Mouse (Mus musculus): ENCODE measurements around the gene Tlx1.
A peak's percentile ranks its signal among the peaks of the same experiment; 100 is the strongest.

The Tlx1 gene

DNA sequence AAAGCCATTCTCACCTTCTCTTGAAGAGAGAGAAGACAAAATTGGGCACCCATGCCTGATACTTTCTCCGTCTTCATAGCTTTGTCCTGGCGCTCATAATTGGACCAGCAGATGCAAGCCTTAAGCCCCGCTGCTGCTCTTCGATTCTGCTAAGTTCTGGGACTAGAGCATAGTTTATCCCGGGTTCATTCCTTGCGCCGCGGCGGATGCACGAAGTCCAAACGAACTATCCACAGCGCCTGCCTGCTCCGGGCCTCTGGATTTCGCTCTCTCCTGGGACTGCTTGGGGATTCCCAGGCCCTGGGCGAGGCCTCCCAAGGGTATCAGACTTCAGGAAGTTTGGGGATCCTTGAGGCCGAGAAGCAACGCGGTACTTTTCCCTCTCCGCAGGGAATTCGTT, 8.4 kb downstream of the Tlx1 start:
- no peak for DNase-seq

DNA sequence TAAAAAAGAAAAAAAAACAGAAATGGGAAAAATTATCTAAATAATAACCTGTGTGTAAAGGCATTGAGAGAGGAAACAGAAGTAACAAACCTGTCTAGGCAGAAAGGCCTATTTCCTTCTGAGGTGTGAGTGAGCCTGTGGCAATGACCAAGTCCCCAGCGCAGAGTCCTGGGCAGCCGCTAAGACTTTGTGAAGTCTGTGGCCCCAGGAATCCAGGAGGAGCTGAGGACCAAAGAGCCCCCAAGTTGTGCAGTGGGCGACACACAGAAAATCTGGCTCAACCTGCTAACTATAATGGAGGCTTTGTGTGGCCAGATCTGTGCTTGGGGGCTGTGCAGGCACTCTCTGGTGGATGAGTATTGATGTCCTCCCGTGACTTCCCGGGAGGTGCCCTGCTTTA, 9.0 kb downstream of the Tlx1 start:
- DNase-seq, result no peak

- DNase-seq, result no peak
Observed at GRCm38 (mm10) chr19:45159991-45160390, 9.5 kb downstream of the Tlx1 start.

GRCm38 (mm10) chr19:45160523-45160922, 10.0 kb downstream of the Tlx1 start:
- no peak for DNase-seq

DNA sequence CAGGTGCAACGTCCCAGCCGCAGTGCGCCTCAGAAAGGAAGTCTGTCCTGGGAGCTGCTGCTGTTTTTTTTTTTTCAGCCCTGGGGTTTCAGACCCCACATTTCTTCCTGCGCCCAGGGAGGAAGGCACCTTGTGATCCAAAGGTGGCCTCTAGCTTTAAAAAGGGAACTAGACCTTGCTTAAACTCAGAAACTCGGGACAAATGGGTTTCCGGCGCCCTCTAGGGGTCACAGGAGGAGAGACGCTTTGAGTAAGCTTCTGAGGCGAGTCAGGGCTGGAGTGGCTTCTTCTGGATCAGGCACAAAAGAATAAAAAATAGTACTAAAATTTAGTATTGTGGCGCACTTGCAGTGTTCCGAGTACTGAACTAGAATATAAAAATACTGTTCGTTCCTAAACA, 10.6 kb downstream of the Tlx1 start:
- DNase-seq, result peak; percentile 75

DNA sequence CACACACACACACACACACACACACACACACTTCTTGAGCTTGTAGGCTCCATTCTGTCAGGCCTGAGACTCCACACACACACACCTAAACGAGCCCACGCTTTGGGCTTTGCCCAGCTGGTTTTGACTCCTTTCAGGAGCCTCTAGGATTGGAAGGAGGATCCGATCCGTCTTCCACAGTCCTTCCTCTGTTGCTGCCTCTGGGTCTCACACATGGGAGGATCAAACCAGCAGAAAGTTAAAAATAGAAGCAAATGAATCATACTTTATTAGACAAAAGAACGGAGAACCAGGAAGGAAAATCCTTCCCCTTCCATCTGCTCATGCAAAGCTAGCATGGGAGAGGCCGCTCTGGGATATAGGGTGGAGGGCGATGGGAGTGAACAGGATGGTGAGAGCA, 11.7 kb downstream of the Tlx1 start:
- no peak for DNase-seq

DNA sequence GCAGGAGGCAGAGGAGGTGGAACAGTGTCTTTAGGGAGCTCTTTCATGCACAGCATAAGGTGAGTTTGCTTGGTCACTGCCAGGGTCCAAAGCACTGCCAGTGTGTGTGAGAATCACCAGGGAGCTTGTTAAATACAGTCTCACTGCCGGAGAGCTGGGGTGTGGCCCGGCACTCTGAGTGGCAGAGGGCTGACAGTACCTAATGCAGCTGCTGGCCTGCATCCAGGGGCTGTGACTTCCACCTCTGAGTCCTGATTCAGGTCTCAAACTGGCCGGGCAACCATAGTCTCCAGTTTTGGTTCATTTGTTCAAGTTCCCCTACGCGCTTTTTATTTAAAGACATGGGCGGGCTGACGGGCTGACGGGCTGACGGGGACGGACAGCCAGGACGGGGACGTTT, 12.4 kb downstream of the Tlx1 start:
- no peak for DNase-seq

GRCm38 (mm10) chr19:45170451-45170850, 20.0 kb downstream of the Tlx1 start:
- DNase-seq, result no peak

DNA sequence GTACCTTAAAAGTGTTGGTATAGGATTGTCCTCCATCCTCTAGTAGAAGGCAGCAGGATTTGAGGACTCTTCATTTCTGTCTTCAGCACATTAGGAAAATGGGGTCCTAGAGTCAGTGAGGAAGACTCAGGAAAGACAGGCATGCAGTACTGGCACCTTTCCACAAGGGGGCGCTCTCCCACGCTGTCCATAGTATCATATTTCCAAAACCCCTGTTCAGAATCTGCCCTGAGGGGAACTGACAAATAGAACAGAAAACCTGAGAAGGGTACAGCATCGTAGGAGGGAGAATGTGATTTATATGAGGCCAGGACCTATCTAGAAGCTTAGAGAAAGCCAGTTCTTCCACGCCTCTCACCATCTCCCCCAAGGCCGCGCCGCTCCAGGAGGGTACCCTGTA, 24.3 kb downstream of the Tlx1 start:
- DNase-seq, result no peak

- no peak for DNase-seq
Observed at GRCm38 (mm10) chr19:45176269-45176668, 25.8 kb downstream of the Tlx1 start.

DNA sequence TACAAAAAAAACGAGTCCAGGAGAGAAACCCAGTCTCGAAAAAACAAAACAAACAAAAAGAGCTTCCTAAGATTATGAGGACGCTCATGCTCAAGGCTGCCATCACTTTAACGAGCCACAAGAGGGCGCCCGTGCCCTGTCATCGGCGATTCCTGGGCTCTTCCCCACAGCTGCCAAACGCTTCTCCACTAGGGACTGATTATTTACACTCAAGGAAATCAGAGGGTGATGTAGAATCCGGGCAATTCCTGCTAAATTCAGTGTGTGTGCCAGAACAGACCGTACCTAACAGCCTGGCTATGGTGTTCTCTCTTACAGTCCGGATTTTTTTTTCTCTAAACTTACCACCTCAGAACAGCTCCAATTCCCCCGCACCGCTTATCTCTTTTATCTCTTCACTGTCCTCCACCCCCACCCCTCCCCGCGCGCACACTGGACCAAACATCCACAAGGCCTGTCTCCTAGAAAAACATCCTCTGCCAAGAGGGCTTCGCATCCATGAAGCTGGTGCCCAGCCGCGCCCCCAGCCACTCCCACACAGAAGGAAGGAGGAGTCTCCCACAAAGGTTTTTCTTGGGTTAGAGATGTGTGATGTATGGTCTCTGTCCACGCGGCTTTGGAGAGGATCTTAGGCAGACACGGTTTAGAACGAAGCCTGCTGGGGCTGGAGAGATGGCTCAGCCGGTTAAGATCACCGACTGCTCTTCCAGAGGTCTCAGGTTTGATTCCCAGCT, 26.7 kb downstream of the Tlx1 start:
- peak; percentile 84 for DNase-seq

GRCm38 (mm10) chr19:45179451-45179850, 29.0 kb downstream of the Tlx1 start:
- no peak for DNase-seq

DNA sequence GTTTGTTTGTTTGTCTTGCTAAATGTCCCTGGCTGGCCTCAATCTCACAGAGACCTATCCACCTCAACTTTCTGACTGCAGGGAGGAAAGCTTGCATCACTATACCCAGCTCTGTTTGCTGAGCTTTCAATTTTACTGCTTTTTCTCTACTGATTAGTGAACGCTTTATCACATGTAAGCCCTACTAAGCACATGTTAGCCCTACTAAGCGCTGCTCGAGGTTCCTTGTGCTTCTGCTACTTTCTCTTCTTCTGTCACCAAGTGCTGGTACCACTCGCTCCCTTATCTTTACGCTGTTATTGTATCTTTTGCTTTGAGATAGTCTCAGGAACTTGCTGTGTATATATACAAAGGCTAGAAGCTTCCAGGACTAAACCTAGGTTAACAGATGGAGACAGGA, 30.0 kb downstream of the Tlx1 start:
- DNase-seq, result no peak

- no peak for DNase-seq
Observed at GRCm38 (mm10) chr19:45194651-45195050, 44.2 kb downstream of the Tlx1 start.

- no peak for DNase-seq
Observed at GRCm38 (mm10) chr19:45196967-45197366, 46.5 kb downstream of the Tlx1 start.

- DNase-seq, result no peak
Observed at GRCm38 (mm10) chr19:45205311-45206105, 55.0 kb downstream of the Tlx1 start.
